Mouse (Mus musculus) forebrain, embryonic 12.5 days (tissue): ENCODE results near the gene Gm10717. TPM values are rescaled to one million over a fixed set of nuclear protein-coding genes. Genes with fewer than 3 reads are reported as not detected.
"Not testable (repeated sequence)": the region's sequence is repeated elsewhere in the genome, so short reads cannot be mapped to it uniquely, and the experiment has no call there.

Source experiments
- ATAC-seq: fragments of 200-750 bp; cut with Nextera tagmentation; 2 replicates; pipeline ENCODE4 v1.8.0; 2017; ENCODE audit warnings: moderate TSS enrichment; ENCODE audit not compliant: low FRiP score
- H3K27ac ChIP-seq: fragments of 300-500 bp; sonication (generic); 2 replicates; pipeline ENCODE4 v1.5.1; 2016; ENCODE audit warnings: mild to moderate bottlenecking
- H3K27me3 ChIP-seq: fragments of 300-500 bp; sonication (generic); 2 replicates; pipeline ENCODE4 v1.6.1; 2016; ENCODE audit warnings: mild to moderate bottlenecking
- H3K36me3 ChIP-seq: fragments of 300-500 bp; sonication (generic); replicated peaks from 2 replicates; pipeline ENCODE4 v1.6.1; 2016; ENCODE audit warnings: mild to moderate bottlenecking
- H3K4me1 ChIP-seq: fragments of 300-500 bp; sonication (generic); 2 replicates; pipeline ENCODE4 v1.6.1; 2016
- H3K4me2 ChIP-seq: fragments of 300-500 bp; sonication (generic); 2 replicates; pipeline ENCODE4 v1.6.1; 2016; ENCODE audit warnings: mild to moderate bottlenecking, moderate library complexity
- H3K4me3 ChIP-seq: fragments of 300-500 bp; sonication (generic); replicated peaks from 2 replicates; pipeline ENCODE4 v1.5.1; 2016; ENCODE audit warnings: mild to moderate bottlenecking
- H3K9ac ChIP-seq: fragments of 300-500 bp; sonication (generic); 2 replicates; pipeline ENCODE4 v1.6.1; 2016; ENCODE audit warnings: mild to moderate bottlenecking
- H3K9me3 ChIP-seq: fragments of 300-500 bp; sonication (generic); 2 replicates; pipeline ENCODE4 v1.6.1; 2016
- WGBS: fragments of 180-500 bp; shearing (Covaris S2); methylation state at CpG from one replicate; pipeline ENCODE4 v1.1.7; 2016; 5-methylcytosine and 5-hydroxymethylcytosine counted together
- polyA plus RNA-seq: library from polyadenylated mRNA; unstranded; fragments of >200 nt; fragmentation: Nextera tagmentation; extraction: Ambion mirVana; gene quantifications from 2 replicates; pipeline ENCODE4 v1.2.1, GENCODE M21; 2016

Gene Gm10717
- polyA plus RNA-seq, 1 experiment from 2014 or later, result 0.84 TPM

GRCm38 (mm10) chr9:3015896-3016295 is 9.3 kb upstream of the Gm10717 start:
- not testable (repeated sequence) for H3K27me3 ChIP-seq, H3K4me2 ChIP-seq, H3K27ac ChIP-seq, H3K9ac ChIP-seq, H3K4me1 ChIP-seq, H3K9me3 ChIP-seq, H3K4me3 ChIP-seq, ATAC-seq, H3K36me3 ChIP-seq
- 74% methylated on average over 6 of the region's 6 CpGs for WGBS

- not testable (repeated sequence) for ATAC-seq, H3K27ac ChIP-seq, H3K4me3 ChIP-seq, H3K36me3 ChIP-seq, H3K9ac ChIP-seq, H3K4me2 ChIP-seq, H3K4me1 ChIP-seq, H3K9me3 ChIP-seq, H3K27me3 ChIP-seq
- WGBS, result 56% methylated on average over 1 of the region's 9 CpGs
Measured at GRCm38 (mm10) chr9:3017108-3017507, 8.1 kb upstream of the Gm10717 start, which contains the start of gene Gm10719. Gene Gm10719, plus strand, starts transcription at chr9:3017408.

DNA sequence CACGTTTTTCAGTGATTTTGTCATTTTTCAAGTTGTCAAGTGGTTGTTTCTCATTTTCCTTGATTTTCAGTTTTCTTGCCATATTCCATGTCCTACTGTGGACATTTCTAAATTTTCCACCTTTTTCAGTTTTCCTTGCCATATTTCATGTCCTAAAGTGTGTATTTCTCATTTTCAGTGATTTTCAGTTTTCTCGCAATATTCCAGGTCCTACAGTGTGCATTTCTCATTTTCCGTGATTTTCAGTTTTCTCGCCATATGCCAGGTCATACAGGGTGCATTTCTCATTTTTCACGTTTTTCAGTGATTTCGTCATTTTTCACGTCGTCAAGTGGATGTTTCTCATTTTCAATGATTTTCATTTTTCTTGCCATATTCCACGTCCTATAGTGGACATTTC is 6.3 kb upstream of the Gm10717 start:
- not testable (repeated sequence) for H3K9ac ChIP-seq

GRCm38 (mm10) chr9:3019835-3020727 is 5.1 kb upstream of the Gm10717 start:
- not testable (repeated sequence) for H3K4me3 ChIP-seq, H3K4me2 ChIP-seq, H3K27me3 ChIP-seq, H3K9ac ChIP-seq, H3K9me3 ChIP-seq, H3K36me3 ChIP-seq, H3K27ac ChIP-seq, H3K4me1 ChIP-seq
- peak; percentile 64 for ATAC-seq
- 74% methylated on average over 16 of the region's 19 CpGs for WGBS

More for the DNA sequence above, 6.3 kb upstream of the Gm10717 start:
- H3K27ac ChIP-seq, H3K9me3 ChIP-seq, H3K4me3 ChIP-seq, H3K4me2 ChIP-seq, H3K4me1 ChIP-seq, ATAC-seq, H3K36me3 ChIP-seq, H3K27me3 ChIP-seq: not testable (repeated sequence)
- WGBS, result 58% methylated on average over 9 of the region's 9 CpGs

GRCm38 (mm10) chr9:3022316-3023008 is 2.8 kb upstream of the Gm10717 start:
- H3K27me3 ChIP-seq, H3K27ac ChIP-seq, H3K4me3 ChIP-seq, H3K4me1 ChIP-seq, H3K9me3 ChIP-seq, H3K4me2 ChIP-seq, ATAC-seq, H3K36me3 ChIP-seq, H3K9ac ChIP-seq: not testable (repeated sequence)
- 73% methylated on average over 11 of the region's 13 CpGs for WGBS

GRCm38 (mm10) chr9:3023312-3023984 is 1.8 kb upstream of the Gm10717 start, which contains the start of gene Gm10718:
Gene Gm10718, plus strand, starts transcription at chr9:3023547.
- not testable (repeated sequence) for H3K9ac ChIP-seq, H3K27me3 ChIP-seq, H3K4me2 ChIP-seq, H3K27ac ChIP-seq, ATAC-seq, H3K4me3 ChIP-seq, H3K4me1 ChIP-seq, H3K9me3 ChIP-seq, H3K36me3 ChIP-seq
- 74% methylated on average over 12 of the region's 13 CpGs for WGBS

GRCm38 (mm10) chr9:3023985-3024648 is 1.1 kb upstream of the Gm10717 start:
- not testable (repeated sequence) for H3K4me1 ChIP-seq, H3K9me3 ChIP-seq, H3K9ac ChIP-seq, H3K4me2 ChIP-seq, H3K27me3 ChIP-seq, H3K36me3 ChIP-seq, ATAC-seq, H3K27ac ChIP-seq, H3K4me3 ChIP-seq
- 77% methylated on average over 16 of the region's 16 CpGs for WGBS

DNA sequence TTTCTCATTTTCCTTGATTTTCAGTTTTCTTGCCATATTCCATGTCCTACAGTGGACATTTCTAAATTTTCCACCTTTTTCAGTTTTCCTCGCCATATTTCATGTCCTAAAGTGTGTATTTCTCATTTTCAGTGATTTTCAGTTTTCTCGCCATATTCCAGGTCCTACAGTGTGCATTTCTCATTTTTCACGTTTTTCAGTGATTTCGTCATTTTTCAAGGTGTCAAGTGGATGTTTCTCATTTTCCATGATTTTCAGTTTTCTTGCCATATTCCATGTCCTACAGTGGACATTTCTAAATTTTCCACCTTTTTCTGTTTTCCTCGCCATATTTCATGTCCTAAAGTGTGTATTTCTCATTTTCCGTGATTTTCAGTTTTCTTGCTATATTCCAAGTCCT is 436 bp downstream of the Gm10717 start:
- not testable (repeated sequence) for H3K9me3 ChIP-seq, ATAC-seq
- WGBS, result 70% methylated on average over 5 of the region's 6 CpGs

DNA sequence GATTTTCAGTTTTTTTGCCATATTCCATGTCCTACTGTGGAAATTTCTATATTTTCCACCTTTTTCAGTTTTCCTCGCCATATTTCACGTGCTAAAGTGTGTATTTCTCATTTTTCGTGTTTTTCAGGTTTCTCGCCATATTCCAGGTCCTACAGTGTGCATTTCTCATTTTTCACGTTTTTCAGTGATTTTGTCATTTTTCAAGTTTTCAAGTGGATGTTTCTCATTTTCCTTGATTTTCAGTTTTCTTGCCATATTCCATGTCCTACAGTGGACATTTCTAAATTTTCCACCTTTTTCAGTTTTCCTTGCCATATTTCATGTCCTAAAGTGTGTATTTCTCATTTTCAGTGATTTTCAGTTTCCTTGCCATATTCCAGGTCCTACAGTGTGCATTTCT is 919 bp downstream of the Gm10717 start:
- H3K4me3 ChIP-seq, H3K36me3 ChIP-seq, H3K27ac ChIP-seq, H3K4me1 ChIP-seq, ATAC-seq, H3K9ac ChIP-seq, H3K9me3 ChIP-seq, H3K4me2 ChIP-seq, H3K27me3 ChIP-seq: not testable (repeated sequence)
- WGBS, result 73% methylated on average over 5 of the region's 5 CpGs

More for the DNA sequence above, 436 bp downstream of the Gm10717 start:
- not testable (repeated sequence) for H3K9ac ChIP-seq, H3K4me2 ChIP-seq, H3K27ac ChIP-seq, H3K4me1 ChIP-seq, H3K27me3 ChIP-seq, H3K4me3 ChIP-seq, H3K36me3 ChIP-seq

GRCm38 (mm10) chr9:3026741-3027140 is 1.5 kb downstream of the Gm10717 start:
- not testable (repeated sequence) for H3K36me3 ChIP-seq, H3K9me3 ChIP-seq, H3K4me1 ChIP-seq, H3K4me2 ChIP-seq, H3K4me3 ChIP-seq, H3K27me3 ChIP-seq, H3K27ac ChIP-seq, ATAC-seq, H3K9ac ChIP-seq
- 69% methylated on average over 9 of the region's 9 CpGs for WGBS

DNA sequence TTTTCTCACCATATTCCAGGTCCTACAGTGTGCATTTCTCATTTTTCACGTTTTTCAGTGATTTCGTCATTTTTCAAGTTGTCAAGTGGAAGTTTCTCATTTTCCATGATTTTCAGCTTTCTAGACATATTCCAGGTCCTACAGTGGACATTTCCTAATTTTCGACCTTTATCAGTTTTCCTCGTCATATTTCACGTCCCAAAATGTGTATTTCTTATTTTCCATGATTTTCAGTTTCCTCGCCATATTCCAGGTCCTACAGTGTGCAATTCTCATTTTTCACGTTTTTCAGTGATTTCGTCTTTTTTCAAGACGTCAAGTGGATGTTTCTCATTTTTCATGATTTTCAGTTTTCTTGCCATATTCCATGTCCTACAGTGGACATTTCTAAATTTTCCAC is 2.0 kb downstream of the Gm10717 start:
- WGBS, result 69% methylated on average over 9 of the region's 9 CpGs
- H3K9me3 ChIP-seq, H3K4me2 ChIP-seq, H3K9ac ChIP-seq, ATAC-seq, H3K27me3 ChIP-seq, H3K27ac ChIP-seq, H3K4me3 ChIP-seq, H3K4me1 ChIP-seq, H3K36me3 ChIP-seq: not testable (repeated sequence)
